Mouse (Mus musculus) testis, adult 2 months (tissue): ENCODE measurements around the gene Itgb7. TPM values are rescaled to one million over a fixed set of nuclear protein-coding genes. Genes with fewer than 3 reads are reported as not detected.

ENCODE experiments used
- H3K27ac ChIP-seq: fragments of 200-500 bp; 2 replicates; pipeline ENCODE4 v1.5.1; 2012; ENCODE audit warnings: low read depth, low read length; ENCODE audit not compliant: control insufficient read depth, insufficient read depth
- H3K27me3 ChIP-seq: fragments of 200-500 bp; 2 replicates; pipeline ENCODE4 v1.6.1; 2012; ENCODE audit warnings: mild to moderate bottlenecking, low read length, moderate library complexity; ENCODE audit not compliant: control insufficient read depth, insufficient read depth
- H3K36me3 ChIP-seq: fragments of 200-500 bp; 2 replicates; pipeline ENCODE4 v1.6.1; 2012; ENCODE audit warnings: mild to moderate bottlenecking, low read length; ENCODE audit not compliant: control insufficient read depth, insufficient read depth
- H3K4me1 ChIP-seq: fragments of 200-500 bp; 2 replicates; pipeline ENCODE4 v1.6.1; 2012; ENCODE audit warnings: low read length; ENCODE audit not compliant: control insufficient read depth, insufficient read depth
- H3K4me3 ChIP-seq: fragments of 200-500 bp; 2 replicates; pipeline ENCODE4 v1.5.1; 2012; ENCODE audit warnings: low read depth, mild to moderate bottlenecking, low read length, moderate library complexity, mixed read lengths; ENCODE audit not compliant: control insufficient read depth
- CTCF ChIP-seq: fragments of 200-500 bp; IDR thresholded peaks from 2 replicates; pipeline ENCODE4 v1.5.1; 2012; ENCODE audit warnings: low read depth, mild to moderate bottlenecking, inconsistent platforms, low read length, moderate library complexity; ENCODE audit not compliant: control insufficient read depth, insufficient read depth, insufficient replicate concordance
- POLR2A ChIP-seq: fragments of 200-500 bp; IDR thresholded peaks from 2 replicates; pipeline ENCODE4 v1.6.1; 2012; ENCODE audit warnings: low read depth, mild to moderate bottlenecking, inconsistent platforms, low read length, moderate library complexity; ENCODE audit not compliant: control insufficient read depth
- polyA plus RNA-seq: library from polyadenylated mRNA; depleted of rRNA; stranded (reverse); fragments of >200 nt; gene quantifications from 2 replicates; pipeline ENCODE4 v1.2.3, GENCODE M21; 2012

Gene Itgb7
- polyA plus RNA-seq, 1 experiment: 0.23 TPM

DNA sequence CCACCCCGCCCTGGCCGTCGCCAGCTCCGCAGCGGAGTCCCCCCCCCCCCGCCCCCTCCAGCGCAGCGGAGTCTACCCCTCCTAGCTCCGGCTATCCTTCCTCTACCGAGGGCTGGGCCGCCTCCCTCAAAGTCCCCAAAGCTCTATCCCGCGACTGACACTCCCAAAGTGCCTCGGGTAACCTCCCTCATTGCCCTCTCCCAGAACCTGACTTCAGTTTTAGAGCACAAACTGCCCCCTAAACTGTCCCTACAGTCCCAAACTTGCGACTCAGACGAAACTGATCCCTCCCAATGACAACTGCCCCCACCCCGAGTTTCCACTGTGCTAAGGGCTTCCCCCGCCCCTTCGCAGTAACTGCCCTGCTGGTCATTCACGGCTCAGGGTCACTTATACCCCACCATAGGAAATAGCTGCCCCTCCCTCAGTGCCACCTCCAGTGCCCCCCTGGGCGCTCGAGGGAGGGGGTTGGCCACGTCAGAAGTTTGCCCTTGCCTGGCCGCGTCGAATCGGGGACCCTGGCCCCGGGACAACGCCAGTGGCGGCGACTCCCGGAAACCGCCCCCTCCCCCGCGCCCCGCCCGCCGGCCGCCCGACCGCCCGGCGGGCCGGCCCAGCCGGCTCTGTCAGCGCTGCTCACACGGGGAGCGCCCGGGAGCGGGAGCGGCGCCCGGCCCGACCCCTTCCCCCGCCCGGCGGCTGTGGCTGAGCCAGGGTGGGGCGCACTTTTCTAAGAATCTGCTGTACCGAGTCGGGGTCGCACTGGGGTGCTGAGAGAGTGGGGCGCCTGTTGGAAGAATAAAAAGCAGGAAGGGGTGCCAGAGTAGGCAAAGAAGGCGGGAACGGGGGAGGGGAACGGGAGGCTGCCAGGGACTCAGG, 15.7 kb upstream of the Itgb7 start:
- H3K4me3 ChIP-seq: peak overlapping the region; percentile 88
- H3K36me3 ChIP-seq: no peaks in the 10 kb centered on the region
- H3K27ac ChIP-seq: peak overlapping the region; percentile 79
- TF ChIP-seq CTCF (no peak), POLR2A (peak; percentile 3; the same call in 1 of the 2 replicates)
- H3K4me1 ChIP-seq: peaks cover 26% of the 10 kb centered on the region
- no peaks in the 10 kb centered on the region; the same call in 1 of the 2 replicates for H3K27me3 ChIP-seq

DNA sequence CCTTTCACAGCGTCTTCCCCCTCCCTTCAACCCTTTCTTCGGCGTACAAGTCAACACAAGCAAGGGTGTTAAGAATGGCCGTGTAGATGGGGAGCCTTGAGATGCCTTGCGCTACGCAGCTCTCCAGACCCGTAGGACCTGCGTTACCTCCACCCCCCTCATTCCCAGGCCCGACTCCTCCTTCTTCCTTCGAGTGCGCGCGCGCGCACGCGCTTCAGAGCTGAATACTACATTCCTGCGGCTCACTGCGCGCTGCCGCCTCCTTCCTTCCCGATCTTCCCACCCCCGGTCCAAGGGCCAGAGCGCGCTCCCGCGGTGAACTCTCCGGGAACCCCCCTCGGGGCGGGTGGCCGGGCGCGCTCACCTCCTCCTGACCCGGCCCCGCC, 15.1 kb upstream of the Itgb7 start:
- no peaks in the 10 kb centered on the region for H3K36me3 ChIP-seq
- peaks cover 26% of the 10 kb centered on the region for H3K4me1 ChIP-seq
- H3K4me3 ChIP-seq: peak overlapping the region; percentile 84
- H3K27me3 ChIP-seq: no peaks in the 10 kb centered on the region; the same call in 1 of the 2 replicates
- TF ChIP-seq POLR2A: peak; percentile 44; the same call in 1 of the 2 replicates
- TF ChIP-seq CTCF: no peak
- H3K27ac ChIP-seq: peak overlapping the region; percentile 83

DNA sequence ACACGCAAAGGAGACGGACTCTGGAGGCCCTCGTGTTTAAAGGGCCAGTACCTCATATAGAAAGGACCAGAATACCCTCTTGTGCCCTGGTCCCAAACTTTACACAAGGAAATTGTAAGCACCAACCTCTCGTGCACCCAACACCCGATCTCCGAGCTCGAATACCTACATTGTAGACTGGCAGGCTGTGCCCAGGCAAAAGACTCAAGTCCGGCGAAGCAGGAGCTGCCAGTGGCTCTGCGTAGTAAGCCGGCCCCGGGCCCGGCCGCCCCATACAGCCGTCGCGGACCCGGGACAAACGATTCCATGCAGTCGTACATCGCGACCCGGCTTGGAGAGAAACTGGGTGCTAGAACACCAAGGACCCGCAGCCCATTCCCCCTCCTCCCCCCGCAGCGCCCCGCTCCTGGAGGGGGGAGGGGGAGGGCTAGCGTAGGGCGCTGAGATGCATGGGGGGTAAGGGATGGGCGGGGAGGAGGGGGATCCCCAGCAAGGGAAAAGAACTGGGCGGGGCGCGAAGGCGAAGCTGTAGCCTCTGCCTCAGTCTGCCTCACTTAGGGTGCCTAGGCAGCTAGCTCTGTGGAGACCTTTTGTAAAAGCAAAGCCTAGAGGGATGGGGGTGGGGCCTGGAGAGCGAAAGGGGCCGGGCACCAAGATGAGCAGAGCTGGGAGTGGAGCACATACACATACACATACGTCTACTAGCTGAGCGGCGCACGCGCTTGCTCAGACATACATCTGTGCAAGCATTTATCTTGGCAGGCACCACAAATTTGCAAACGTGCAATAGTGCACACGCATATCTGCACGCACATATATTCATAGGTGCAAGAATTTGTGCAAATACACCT, 14.4 kb upstream of the Itgb7 start:
- H3K4me3 ChIP-seq: peak overlapping the region; percentile 84
- no peaks in the 10 kb centered on the region; the same call in 1 of the 2 replicates for H3K27me3 ChIP-seq
- TF ChIP-seq CTCF (no peak), POLR2A (no peak)
- peak overlapping the region; percentile 83 for H3K27ac ChIP-seq
- H3K4me1 ChIP-seq: peaks cover 26% of the 10 kb centered on the region
- H3K36me3 ChIP-seq: no peaks in the 10 kb centered on the region

DNA sequence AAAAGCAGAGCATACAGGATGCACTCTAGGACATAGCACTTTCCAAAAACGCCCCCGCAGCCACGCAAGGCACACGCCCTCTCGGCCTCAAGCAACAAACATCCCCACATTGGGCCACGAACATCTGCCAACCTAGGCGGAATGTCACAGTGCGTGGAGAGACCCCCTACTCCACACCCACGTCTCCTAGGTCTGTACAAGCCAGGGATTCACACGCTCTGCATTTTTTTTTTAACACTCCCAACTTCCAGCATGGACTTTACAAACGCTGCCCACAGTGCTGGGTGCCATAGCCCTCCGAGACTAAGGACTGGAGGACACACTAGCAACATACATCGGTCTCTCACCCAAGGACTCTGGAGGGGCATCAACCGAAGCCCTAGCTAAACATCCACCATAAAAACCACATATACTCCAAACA, 13.7 kb upstream of the Itgb7 start:
- no peaks in the 10 kb centered on the region; the same call in 1 of the 2 replicates for H3K27me3 ChIP-seq
- H3K4me3 ChIP-seq: peak overlapping the region; percentile 84
- peaks cover 26% of the 10 kb centered on the region for H3K4me1 ChIP-seq
- no peak for TF ChIP-seq CTCF
- no peak for TF ChIP-seq POLR2A
- H3K27ac ChIP-seq: peak overlapping the region; percentile 39; the same call in 1 of the 2 replicates
- no peaks in the 10 kb centered on the region for H3K36me3 ChIP-seq

DNA sequence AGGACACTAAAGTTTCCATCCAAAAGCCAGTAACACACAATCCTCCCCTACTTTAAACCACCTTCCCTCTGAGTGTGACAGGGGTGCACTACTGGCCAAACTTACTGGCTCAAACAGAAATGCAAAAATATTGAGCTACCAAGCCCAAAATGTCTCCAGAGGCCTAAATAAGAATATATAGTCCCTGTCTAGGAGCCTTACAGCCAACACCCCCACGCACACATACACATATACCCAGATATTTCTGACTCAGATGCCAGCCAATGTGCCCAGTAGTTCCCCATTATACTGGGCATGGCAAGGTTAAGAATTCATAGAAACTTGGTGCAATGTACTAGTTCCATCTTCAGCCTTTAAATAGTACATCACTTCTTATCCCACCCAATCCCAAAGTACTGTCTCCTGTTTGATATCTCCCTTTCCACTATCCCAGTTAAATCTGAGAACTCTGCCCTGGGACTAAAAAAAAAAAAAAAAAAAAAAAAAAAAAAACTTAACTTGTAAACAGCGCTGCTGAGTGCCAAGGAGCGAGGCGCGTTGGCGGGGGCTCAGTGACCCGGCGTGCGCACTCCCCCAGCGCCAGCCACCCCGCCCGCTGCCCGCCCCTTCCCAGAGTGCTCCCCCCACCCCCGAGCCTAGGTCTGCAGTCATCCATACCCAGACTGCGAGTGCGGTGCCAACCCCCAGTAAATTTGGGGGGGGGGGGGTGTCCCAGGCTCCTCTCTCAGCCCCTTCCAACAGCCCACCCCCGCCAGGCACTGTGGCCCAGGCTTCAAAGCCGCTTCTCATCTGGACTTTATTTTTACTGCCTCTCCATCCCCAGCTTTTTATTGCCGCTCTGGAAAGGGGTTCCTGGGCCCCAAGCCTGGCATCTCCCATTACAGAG, 12.8 kb upstream of the Itgb7 start:
- H3K4me3 ChIP-seq: no peak overlapping the region; the same call in 1 of the 2 replicates
- no peaks in the 10 kb centered on the region; the same call in 1 of the 2 replicates for H3K27me3 ChIP-seq
- peaks cover 26% of the 10 kb centered on the region for H3K4me1 ChIP-seq
- TF ChIP-seq CTCF (no peak), POLR2A (no peak)
- H3K36me3 ChIP-seq: no peaks in the 10 kb centered on the region
- H3K27ac ChIP-seq: no peak overlapping the region

DNA sequence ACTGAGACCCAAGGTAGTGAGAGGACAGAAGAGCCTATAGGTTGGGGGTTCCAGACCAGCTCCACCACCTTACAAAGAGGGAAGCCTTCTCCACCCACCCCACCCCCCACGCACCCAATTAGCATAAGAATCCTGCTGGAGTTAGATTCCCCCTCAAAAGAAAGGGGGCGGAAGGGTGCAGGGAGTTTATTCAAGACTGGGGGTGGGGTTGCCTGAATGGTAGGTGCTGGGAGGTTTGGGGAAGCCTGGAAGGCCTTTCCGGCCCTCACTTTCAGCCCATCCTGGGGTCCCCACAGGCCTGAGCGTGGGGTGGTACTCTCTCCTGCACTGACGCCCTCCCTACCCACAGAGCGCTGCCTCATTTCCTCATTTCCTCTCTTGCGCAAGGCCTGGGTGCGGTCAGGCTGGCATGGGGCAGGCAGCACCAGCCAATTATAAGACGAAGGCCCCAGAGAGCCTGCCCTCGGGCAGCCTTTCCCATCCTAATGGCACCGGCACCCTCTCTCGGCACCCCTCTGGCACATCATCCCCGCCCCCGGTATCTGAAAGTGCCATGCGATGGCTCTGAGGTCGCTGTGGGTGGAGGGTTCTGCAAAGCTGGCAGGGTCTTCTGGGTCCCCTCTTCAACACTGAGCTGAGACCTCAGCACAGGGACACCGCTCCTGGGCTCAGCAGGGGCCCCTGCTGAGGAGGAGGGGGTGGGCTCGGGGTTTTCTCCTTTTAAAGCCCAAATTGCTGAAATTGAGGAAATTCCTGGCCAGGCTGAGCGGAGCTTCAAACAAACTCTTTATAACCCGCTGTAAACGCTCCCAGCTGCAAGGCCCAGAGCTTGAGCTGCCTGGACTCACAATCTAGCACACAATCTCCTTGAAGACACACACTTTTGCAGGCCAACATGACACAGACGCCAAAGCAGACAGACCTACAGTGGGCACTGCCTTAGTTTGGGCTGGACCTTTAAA, 11.8 kb upstream of the Itgb7 start:
- H3K4me3 ChIP-seq: no peak overlapping the region
- TF ChIP-seq POLR2A (no peak), CTCF (no peak)
- H3K4me1 ChIP-seq: peaks cover 21% of the 10 kb centered on the region
- no peaks in the 10 kb centered on the region for H3K36me3 ChIP-seq
- H3K27ac ChIP-seq: no peak overlapping the region
- H3K27me3 ChIP-seq: no peaks in the 10 kb centered on the region; the same call in 1 of the 2 replicates
